Mouse (Mus musculus): ENCODE measurements around the gene Arhgef12.

- TF ChIP-seq CHD2 (IDR thresholded peaks at IDR 0.05; ENCODE audit: low read depth, low read length) = no peak
- no peak for TF ChIP-seq ZNF384 (IDR thresholded peaks at IDR 0.05; ENCODE audit: low read depth, low read length)
Measured at GRCm38 (mm10) chr9:43127101-43127787, 20.2 kb upstream of the Arhgef12 start.

Data from ES-E14 (cell line).